Mouse (Mus musculus): ENCODE results near the gene Ube2k.
"Not testable (repeated sequence)": the region's sequence is repeated elsewhere in the genome, so short reads cannot be mapped to it uniquely, and the experiment has no call there.

Ube2k gene

GRCm38 (mm10) chr5:65536751-65537419, at the start of gene Ube2k, which contains the start of gene Smim14:
TSS of gene Ube2k (plus strand) at chr5:65537233.
TSS of gene Smim14 (minus strand) at chr5:65537184.
- DNase-seq (ENCODE audit: low read depth), result peak; percentile 98

GRCm38 (mm10) chr5:65487381-65487780, 49.7 kb upstream of the Ube2k start:
- DNase-seq (ENCODE audit: low read depth), result no peak

DNA sequence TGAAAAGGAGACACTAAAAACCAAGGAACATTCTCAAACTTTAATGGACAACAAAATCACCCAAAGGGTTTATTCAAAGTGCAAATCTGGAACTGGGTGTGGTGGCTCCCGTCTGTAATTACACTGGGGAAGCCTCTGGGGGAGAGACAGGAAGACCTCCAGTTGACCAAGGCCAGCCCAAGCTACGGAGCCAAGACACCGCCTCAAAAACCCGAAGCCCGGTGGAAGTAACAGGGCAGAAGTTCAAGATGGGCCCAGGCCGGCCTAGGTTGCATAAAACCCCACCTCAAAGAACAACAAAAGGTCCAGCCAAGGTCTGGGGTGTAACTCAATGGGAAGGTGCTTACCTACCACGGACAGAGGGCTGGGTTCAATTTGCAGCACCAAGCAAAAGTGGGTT, 48.3 kb upstream of the Ube2k start:
- DNase-seq (ENCODE audit: low read depth), result no peak

GRCm38 (mm10) chr5:65489830-65490229, 47.2 kb upstream of the Ube2k start:
- DNase-seq (ENCODE audit: low read depth), result peak; percentile 69

GRCm38 (mm10) chr5:65491767-65492715, 45.0 kb upstream of the Ube2k start:
- DNase-seq (ENCODE audit: low read depth), result peak; percentile 78

DNA sequence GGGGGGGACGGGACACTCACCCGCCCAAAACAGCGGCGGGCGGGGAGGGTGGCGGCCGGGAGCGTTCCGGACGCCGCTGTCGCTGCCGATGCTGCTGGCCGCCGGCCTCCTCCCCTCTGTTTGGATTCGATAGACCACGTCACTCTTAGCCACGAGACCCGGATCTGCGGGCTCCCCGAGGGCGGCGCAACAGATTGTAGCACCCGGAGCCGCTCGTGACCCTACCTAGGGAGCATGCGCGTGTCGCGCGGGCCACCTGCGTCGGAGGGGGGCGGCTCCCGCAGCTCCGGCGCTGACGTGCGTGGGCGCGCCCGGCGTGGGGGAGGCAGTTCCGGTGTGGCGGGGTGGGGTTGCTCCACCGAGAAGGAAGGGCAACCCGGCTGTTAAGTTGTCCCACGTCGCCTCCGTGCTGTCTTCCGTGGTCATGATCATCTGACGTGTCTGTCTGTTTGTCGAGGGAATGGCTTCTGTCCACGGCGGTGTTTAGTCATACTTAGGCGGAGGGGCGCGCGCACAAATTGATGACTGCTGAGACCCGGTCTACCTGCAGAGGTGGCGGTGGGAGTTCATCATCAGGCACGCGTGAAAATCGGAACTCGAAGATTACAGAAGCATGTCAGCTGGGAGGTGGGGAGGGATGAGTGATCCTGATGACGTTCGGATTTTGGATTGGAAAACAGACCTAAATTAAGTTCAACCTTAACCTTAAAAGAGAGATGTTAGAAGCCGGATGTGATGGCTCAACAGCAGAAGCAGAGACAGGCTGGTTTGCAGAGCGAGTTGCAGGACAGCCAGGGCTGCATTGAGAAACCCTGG, 44.1 kb upstream of the Ube2k start, which contains the start of gene Gm43552:
TSS of gene Gm43552 (minus strand) at position 118 of the 816 bp plus-strand sequence.
- peak; percentile 96 for DNase-seq (ENCODE audit: low read depth)

DNA sequence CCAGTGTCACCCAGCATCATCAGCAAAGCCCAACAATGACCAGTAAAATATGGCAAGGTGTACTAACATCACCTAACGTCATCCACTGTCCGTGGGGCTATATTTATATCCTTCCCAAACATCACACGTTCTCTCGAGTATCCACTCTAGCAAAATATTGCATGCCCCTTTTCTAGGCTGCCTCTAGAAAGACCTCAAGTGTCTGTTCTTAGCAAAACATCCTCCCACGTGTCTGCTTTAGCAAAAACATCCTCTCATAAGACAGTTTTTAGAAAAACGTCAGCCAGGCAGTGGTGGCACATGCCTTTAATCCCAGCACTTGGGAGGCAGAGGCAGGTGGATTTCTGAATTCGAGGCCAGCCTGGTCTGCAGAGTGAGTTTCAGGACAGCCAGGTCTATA, 36.8 kb upstream of the Ube2k start:
- no peak for DNase-seq (ENCODE audit: low read depth)

GRCm38 (mm10) chr5:65501407-65501806, 35.6 kb upstream of the Ube2k start:
- no peak for DNase-seq (ENCODE audit: low read depth)

- no peak for DNase-seq (ENCODE audit: low read depth)
These were observed 31.2 kb upstream of the Ube2k start for GRCm38 (mm10) chr5:65505786-65506185.

DNA sequence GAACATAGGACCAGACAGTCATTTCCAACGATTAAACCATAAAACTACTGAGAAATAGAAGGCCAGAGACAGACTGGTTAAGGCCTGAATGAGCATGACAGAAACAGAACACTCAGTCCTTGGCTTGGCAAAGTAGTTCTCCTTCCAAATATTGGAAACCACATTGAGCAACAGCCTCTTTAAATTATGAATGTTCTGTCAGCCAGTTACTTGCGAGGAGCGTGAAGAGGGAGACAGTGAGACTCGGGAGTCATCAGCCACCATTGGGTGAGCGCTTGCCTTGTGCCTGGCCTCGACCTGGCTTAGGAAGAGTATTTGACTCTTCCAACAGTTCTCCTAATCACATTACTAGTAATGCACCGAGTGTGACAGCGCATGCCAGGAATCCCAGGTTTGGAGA, 28.6 kb upstream of the Ube2k start:
- peak; percentile 44 for DNase-seq (ENCODE audit: low read depth)

DNA sequence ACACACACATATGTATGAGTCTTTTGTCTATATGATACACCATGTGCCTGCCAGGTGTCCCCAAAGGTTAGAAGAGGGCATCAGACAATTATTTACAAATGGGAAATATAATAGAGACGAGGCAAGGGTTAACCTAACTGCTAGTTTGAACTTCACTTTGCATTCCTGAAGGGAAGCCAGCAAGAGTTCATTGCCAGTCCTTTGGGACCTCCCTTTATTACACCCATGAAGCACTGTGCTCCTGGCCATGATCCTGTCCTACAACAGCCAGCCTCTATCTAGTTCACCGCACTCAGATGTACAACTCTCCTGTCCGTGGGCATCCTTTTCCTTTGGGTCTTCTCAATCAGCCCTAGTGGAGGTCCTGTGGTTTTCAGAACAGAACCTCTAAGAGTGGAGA, 23.5 kb upstream of the Ube2k start:
- peak; percentile 23 for DNase-seq (ENCODE audit: low read depth)

- DNase-seq (ENCODE audit: low read depth), result no peak
These were observed 22.3 kb upstream of the Ube2k start for GRCm38 (mm10) chr5:65514635-65515278.

DNA sequence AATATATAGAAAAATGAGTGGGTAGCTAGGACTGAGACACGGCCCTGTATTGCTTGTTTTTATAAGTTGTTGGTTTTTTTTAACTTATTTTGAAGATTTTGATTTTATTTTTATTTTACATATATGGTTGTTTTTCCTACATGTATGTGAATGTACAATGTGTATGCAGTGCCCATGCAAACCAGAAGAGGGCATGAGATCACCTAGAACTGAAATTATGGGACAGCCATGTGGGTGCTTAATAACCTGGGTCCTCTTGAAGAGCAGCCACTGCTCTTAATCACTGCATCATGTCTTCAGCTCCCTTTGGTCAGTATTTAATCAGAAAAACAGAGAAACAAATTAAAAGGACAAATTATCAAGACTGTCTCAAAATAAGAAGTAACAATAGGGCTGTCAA, 15.2 kb upstream of the Ube2k start:
- peak; percentile 59 for DNase-seq (ENCODE audit: low read depth)

DNA sequence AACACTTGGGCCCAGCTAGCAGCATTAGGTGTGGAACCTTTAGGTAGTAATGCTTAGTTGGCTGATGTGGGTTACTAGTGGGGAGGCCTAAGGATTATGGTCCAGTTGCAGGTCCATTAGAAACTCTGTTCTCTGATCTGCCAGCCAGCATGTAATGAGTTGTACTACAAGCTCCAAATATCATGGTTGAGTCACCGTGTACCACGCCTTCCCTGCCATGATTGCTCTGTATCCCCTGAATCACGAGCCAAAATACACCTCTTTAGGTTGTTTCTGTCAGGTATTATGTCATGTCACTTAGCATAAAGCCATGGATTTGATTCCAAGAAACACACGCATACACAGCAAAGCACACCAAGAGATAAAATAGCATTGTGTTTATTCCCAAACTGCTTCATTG, 12.2 kb upstream of the Ube2k start:
- DNase-seq (ENCODE audit: low read depth), result peak; percentile 20

DNA sequence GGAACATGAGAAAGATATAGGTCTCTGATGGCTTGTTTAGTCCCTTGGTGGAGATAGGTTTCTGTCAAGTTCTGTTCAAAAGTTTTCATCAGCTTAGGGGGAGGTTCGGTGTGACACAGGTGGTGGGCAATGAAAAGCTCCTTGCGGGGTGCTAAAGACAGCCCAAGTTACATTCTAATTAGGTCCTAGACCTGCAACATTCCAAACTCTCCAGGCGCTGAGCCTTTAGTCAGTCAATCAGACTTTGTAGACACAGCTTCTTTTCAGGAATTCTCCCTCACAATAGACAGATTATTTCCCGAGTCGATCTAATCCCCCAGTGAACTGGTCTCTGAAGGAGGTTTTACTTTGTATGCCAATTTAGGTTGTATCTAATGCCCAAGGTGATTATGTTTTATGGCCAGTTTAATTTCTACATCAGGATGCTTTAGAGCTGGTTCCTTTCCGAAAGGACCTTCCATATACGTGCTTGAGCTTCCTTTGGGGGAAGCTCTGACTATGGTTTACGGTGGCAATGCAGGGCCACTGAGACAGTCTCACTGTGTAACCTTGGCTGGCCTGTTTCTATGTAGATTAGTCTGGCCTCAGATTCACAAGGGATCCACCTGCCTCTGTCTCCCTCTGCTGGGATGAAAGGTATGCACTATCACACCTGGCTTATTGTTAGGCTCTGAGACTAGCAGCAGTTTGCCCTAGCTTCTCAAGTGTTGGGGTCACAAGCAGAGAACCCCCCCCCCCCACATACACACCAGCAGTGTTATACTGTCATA, 11.2 kb upstream of the Ube2k start:
- peak; percentile 24 for DNase-seq (ENCODE audit: low read depth)

DNA sequence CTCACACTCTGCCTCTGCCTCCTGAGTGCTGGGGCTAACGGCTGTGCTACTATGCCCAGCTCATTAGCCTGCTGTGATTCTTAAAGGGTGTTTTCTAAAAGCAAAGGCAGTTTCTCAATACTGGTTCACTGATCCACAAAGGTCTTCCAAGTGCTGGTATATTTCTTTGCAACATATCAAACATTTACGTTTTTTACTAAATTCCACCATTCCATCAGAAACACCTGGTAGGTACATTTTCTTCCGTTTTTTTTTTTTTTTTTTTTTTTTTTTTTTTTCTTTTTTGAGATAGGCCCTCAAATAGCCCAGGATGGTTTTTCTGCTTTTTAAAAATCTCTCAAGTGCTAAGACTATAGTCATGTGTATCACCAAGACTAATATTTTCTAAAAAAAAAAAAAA, 5.8 kb upstream of the Ube2k start:
- no peak for DNase-seq (ENCODE audit: low read depth)

- no peak for DNase-seq (ENCODE audit: low read depth)
These were observed 2.5 kb upstream of the Ube2k start for GRCm38 (mm10) chr5:65534496-65534895.

- peak; percentile 78 for DNase-seq (ENCODE audit: low read depth)
These were observed 1.5 kb upstream of the Ube2k start for GRCm38 (mm10) chr5:65535457-65536067.

GRCm38 (mm10) chr5:65536068-65536465, 966 bp upstream of the Ube2k start:
- DNase-seq (ENCODE audit: low read depth), result not testable (repeated sequence)

GRCm38 (mm10) chr5:65537420-65538071, 513 bp downstream of the Ube2k start:
- DNase-seq (ENCODE audit: low read depth), result peak; percentile 83

All from NIH3T3 (cell line).